18 mouse cellular contexts compared by ENCODE assay signal in genomic region chr7:58690069-58690923, GRCm38 (mm10). TPM values are rescaled to one million over a fixed set of nuclear protein-coding genes. Genes with fewer than 3 reads are reported as not detected.
A peak's percentile ranks its signal among the peaks of the same experiment; 100 is the strongest.
DNase-seq lines count a peak whose midpoint lies in the region; ATAC-seq and TF ChIP-seq lines count a peak whose summit lies in the region.
"Had no signal": no experiment of that assay in that cellular context is flagged by ENCODE, and none has a peak within 500 bp of the region (broad histone marks: within the 10 kb centered on the region; RNA-seq: fewer than 3 reads in every experiment).

No protein-coding gene starts in this region.

- H3K9ac ChIP-seq in neural tube, embryonic 13.5 days: no peak overlapping the region
- H3K9ac ChIP-seq in forebrain, embryonic 16.5 days (replicated peaks; ENCODE audit: low read depth, low read length): 0 out of 2 replicates have a peak overlapping the region, but pooled peaks have one; percentile 22
- no peak overlapping the region for H3K9ac ChIP-seq in hindbrain, postnatal 0 days (replicated peaks; ENCODE audit: low read length)
- H3K9ac ChIP-seq in stomach, postnatal 0 days (ENCODE audit: low read length): no peak overlapping the region
- H3K9ac ChIP-seq: intestine, embryonic 15.5 days; liver, embryonic 12.5 days; lung, embryonic 15.5 days had no signal

- H3K4me1 ChIP-seq in neural tube, embryonic 13.5 days (replicated peaks): peaks cover 9% of the 10 kb centered on the region; the same call in 1 of the 2 replicates
- H3K4me1 ChIP-seq in forebrain, embryonic 16.5 days (replicated peaks; ENCODE audit: control insufficient read depth, insufficient read depth, low read length): peaks cover 14% of the 10 kb centered on the region
- H3K4me1 ChIP-seq in hindbrain, postnatal 0 days (ENCODE audit: insufficient read depth, low read length): 0 out of 2 replicates have a peak, but pooled peaks cover 5% of the 10 kb centered on the region
- H3K4me1 ChIP-seq in stomach, postnatal 0 days (replicated peaks; ENCODE audit: control insufficient read depth, insufficient read depth): peaks cover 3% of the 10 kb centered on the region; the same call in 1 of the 2 replicates
- H3K4me1 ChIP-seq: embryonic facial prominence, embryonic 10.5 days; limb, embryonic 10.5 days; liver, embryonic 12.5 days had no signal

- no peak for DNase-seq in neural tube, embryonic 10.5 days (ENCODE audit: extremely low spot score, low spot score)
- DNase-seq in hindbrain, postnatal 0 days (ENCODE audit: low spot score): peak; percentile 29
- DNase-seq in stomach, postnatal 0 days (ENCODE audit: low spot score): no peak
- no peak for DNase-seq in kidney, postnatal 4 days
- no peak for DNase-seq in heart, adult 9 months (ENCODE audit: low spot score in 2 of 2)
- DNase-seq: adrenal gland, postnatal 25 days; cerebellum, postnatal 25 days; gastrocnemius, adult 2 months; heart, adult 2 months; heart, postnatal 10 days had no signal

- no peaks in the 10 kb centered on the region for H3K36me3 ChIP-seq in neural tube, embryonic 13.5 days
- no peaks in the 10 kb centered on the region for H3K36me3 ChIP-seq in forebrain, embryonic 16.5 days (ENCODE audit: control insufficient read depth, insufficient read depth)
- H3K36me3 ChIP-seq in hindbrain, postnatal 0 days (ENCODE audit: insufficient read depth, low read length): no peaks in the 10 kb centered on the region
- H3K36me3 ChIP-seq in stomach, postnatal 0 days (ENCODE audit: control insufficient read depth, insufficient read depth, low read length): no peaks in the 10 kb centered on the region
- H3K36me3 ChIP-seq: embryonic facial prominence, embryonic 10.5 days; intestine, embryonic 15.5 days; limb, embryonic 10.5 days; liver, embryonic 12.5 days; lung, embryonic 15.5 days had no signal

- WGBS in neural tube, embryonic 13.5 days: 71% methylated on average over 6 of the region's 6 CpGs
- WGBS in forebrain, embryonic 16.5 days: 45% methylated on average over 6 of the region's 6 CpGs
- 59% methylated on average over 6 of the region's 6 CpGs for WGBS in hindbrain, postnatal 0 days
- 57% methylated on average over 6 of the region's 6 CpGs for WGBS in stomach, postnatal 0 days

- TF ChIP-seq CTCF in hindbrain, postnatal 0 days (IDR thresholded peaks at IDR 0.05; ENCODE audit: low read depth): no peak
- no peak for TF ChIP-seq CTCF in stomach, postnatal 0 days (IDR thresholded peaks at IDR 0.05; ENCODE audit: low read depth)

- H3K27me3 ChIP-seq in neural tube, embryonic 13.5 days: no peaks in the 10 kb centered on the region
- no peaks in the 10 kb centered on the region for H3K27me3 ChIP-seq in forebrain, embryonic 16.5 days (replicated peaks; ENCODE audit: control insufficient read depth, insufficient read depth, low read length)
- H3K27me3 ChIP-seq in hindbrain, postnatal 0 days (ENCODE audit: insufficient read depth, low read length): no peaks in the 10 kb centered on the region
- no peaks in the 10 kb centered on the region for H3K27me3 ChIP-seq in stomach, postnatal 0 days (ENCODE audit: control insufficient read depth, insufficient read depth, low read length)
- H3K27me3 ChIP-seq: intestine, embryonic 15.5 days; liver, embryonic 12.5 days; lung, embryonic 15.5 days had no signal

- H3K4me3 ChIP-seq in neural tube, embryonic 13.5 days: no peak overlapping the region
- no peak overlapping the region for H3K4me3 ChIP-seq in forebrain, embryonic 16.5 days (replicated peaks; ENCODE audit: low read length)
- H3K4me3 ChIP-seq in hindbrain, postnatal 0 days (ENCODE audit: low read length): no peak overlapping the region
- H3K4me3 ChIP-seq in stomach, postnatal 0 days (ENCODE audit: low read depth, low read length): no peak overlapping the region
- H3K4me3 ChIP-seq: embryonic facial prominence, embryonic 10.5 days; gastrocnemius, adult 2 months; heart, adult 2 months; intestine, embryonic 15.5 days; limb, embryonic 10.5 days; liver, embryonic 12.5 days; lung, embryonic 15.5 days had no signal

- no peak overlapping the region for H3K27ac ChIP-seq in neural tube, embryonic 13.5 days (replicated peaks)
- H3K27ac ChIP-seq in forebrain, embryonic 16.5 days (ENCODE audit: low read length): peak overlapping the region; percentile 41
- peak overlapping the region; percentile 72 for H3K27ac ChIP-seq in hindbrain, postnatal 0 days
- peak overlapping the region; percentile 13; the same call in 1 of the 2 replicates for H3K27ac ChIP-seq in stomach, postnatal 0 days (replicated peaks)
- H3K27ac ChIP-seq: embryonic facial prominence, embryonic 10.5 days; gastrocnemius, adult 2 months; heart, adult 2 months; intestine, embryonic 15.5 days; kidney, postnatal 0 days; limb, embryonic 10.5 days; liver, embryonic 12.5 days had no signal

- TF ChIP-seq EP300 in stomach, postnatal 0 days (optimal IDR thresholded peaks at IDR 0.05): no peak

- H3K9me3 ChIP-seq in neural tube, embryonic 13.5 days: no peaks in the 10 kb centered on the region
- no peaks in the 10 kb centered on the region for H3K9me3 ChIP-seq in forebrain, embryonic 16.5 days (ENCODE audit: control insufficient read depth, low read length)
- H3K9me3 ChIP-seq in hindbrain, postnatal 0 days (ENCODE audit: low read length): no peaks in the 10 kb centered on the region
- no peaks in the 10 kb centered on the region for H3K9me3 ChIP-seq in stomach, postnatal 0 days (ENCODE audit: control insufficient read depth, low read length)
- H3K9me3 ChIP-seq: embryonic facial prominence, embryonic 10.5 days; intestine, embryonic 15.5 days; limb, embryonic 10.5 days; liver, embryonic 12.5 days; lung, embryonic 15.5 days had no signal

- peak; percentile 50; the same call in 1 of the 2 replicates for ATAC-seq in neural tube, embryonic 13.5 days (ENCODE audit: low read depth)
- peak; percentile 54 for ATAC-seq in forebrain, embryonic 16.5 days
- peak; percentile 75 for ATAC-seq in hindbrain, postnatal 0 days
- ATAC-seq in stomach, postnatal 0 days (ENCODE audit: low FRiP score, low TSS enrichment): no peak
- ATAC-seq: intestine, embryonic 15.5 days; liver, embryonic 12.5 days had no signal

- H3K4me2 ChIP-seq in neural tube, embryonic 13.5 days: no peak overlapping the region
- no peak overlapping the region for H3K4me2 ChIP-seq in forebrain, embryonic 16.5 days (ENCODE audit: low read length)
- no peak overlapping the region for H3K4me2 ChIP-seq in hindbrain, postnatal 0 days (ENCODE audit: low read depth, low read length)
- H3K4me2 ChIP-seq in stomach, postnatal 0 days (replicated peaks; ENCODE audit: low read depth): no peak overlapping the region
- H3K4me2 ChIP-seq: intestine, embryonic 15.5 days; liver, embryonic 12.5 days; lung, embryonic 15.5 days had no signal

RNA-seq across cellular contexts. Expression of gene Atp10a, which starts 34.3 kb away (rescaled TPM):
- polyA plus RNA-seq in neural tube, embryonic 13.5 days (2015; fragmentation: Nextera tagmentation; extraction: Ambion mirVana): 0.84 and 1.2 TPM in 2 replicates
- 1.3 and 1.4 TPM in 2 replicates for polyA plus RNA-seq in forebrain, embryonic 16.5 days (2015; fragmentation: Nextera tagmentation; extraction: Ambion mirVana)
- 3.6 and 5.9 TPM in 2 replicates for total RNA-seq in hindbrain, postnatal 0 days (2014; rRNA removed)
- 0.75 and 1.1 TPM in 2 replicates for polyA plus RNA-seq in hindbrain, postnatal 0 days (2015; fragmentation: Nextera tagmentation; extraction: Ambion mirVana)
- 1.4 and 1.7 TPM in 2 replicates for polyA plus RNA-seq in stomach, postnatal 0 days (2015; fragmentation: Nextera tagmentation; extraction: Ambion mirVana)
